Comparison of ENCODE assay signal across 22 mouse cellular contexts in genomic region chr6:71486226-71486625, GRCm38 (mm10). TPM values are rescaled to one million over a fixed set of nuclear protein-coding genes. Genes with fewer than 3 reads are reported as not detected.
DNase-seq lines count a peak whose midpoint lies in the region; ATAC-seq and TF ChIP-seq lines count a peak whose summit lies in the region.
"Had no signal": no experiment of that assay in that cellular context is flagged by ENCODE, and none has a peak within 500 bp of the region (broad histone marks: within the 10 kb centered on the region; RNA-seq: fewer than 3 reads in every experiment).

No protein-coding gene starts in this region.

- no peak overlapping the region for H3K4me3 ChIP-seq in kidney, adult 2 months (ENCODE audit: insufficient read depth, low read depth, low read length)
- no peak overlapping the region for H3K4me3 ChIP-seq in liver, embryonic 16.5 days (ENCODE audit: low read depth, low read length)
- H3K4me3 ChIP-seq in liver, embryonic 12.5 days: no peak overlapping the region
- H3K4me3 ChIP-seq in midbrain, embryonic 11.5 days (ENCODE audit: low read depth, low read length): no peak overlapping the region
- no peak overlapping the region for H3K4me3 ChIP-seq in midbrain, embryonic 10.5 days
- H3K4me3 ChIP-seq: embryonic facial prominence, embryonic 13.5 days; embryonic facial prominence, embryonic 15.5 days; erythroblast, embryonic 14.5 days; forebrain, embryonic 10.5 days; forebrain, embryonic 12.5 days had no signal

- H3K4me1 ChIP-seq in kidney, adult 2 months (ENCODE audit: control insufficient read depth, insufficient read depth, low read length): no peaks in the 10 kb centered on the region
- no peaks in the 10 kb centered on the region; the same call in 1 of the 2 replicates for H3K4me1 ChIP-seq in liver, embryonic 16.5 days (ENCODE audit: control insufficient read depth, low read depth, low read length)
- no peaks in the 10 kb centered on the region for H3K4me1 ChIP-seq in liver, embryonic 12.5 days
- H3K4me1 ChIP-seq in midbrain, embryonic 11.5 days (ENCODE audit: control insufficient read depth, insufficient read depth, low read length): no peaks in the 10 kb centered on the region
- H3K4me1 ChIP-seq in midbrain, embryonic 10.5 days: no peaks in the 10 kb centered on the region
- H3K4me1 ChIP-seq: embryonic facial prominence, embryonic 13.5 days; embryonic facial prominence, embryonic 15.5 days; forebrain, embryonic 12.5 days had no signal

- TF ChIP-seq CTCF in kidney, adult 2 months (conservative IDR thresholded peaks at IDR 0.05; ENCODE audit: insufficient read depth, insufficient read length, low read depth, low read length): no peak

- 54% methylated on average over 2 of the region's 2 CpGs for WGBS in kidney, adult 2 months
- 43% methylated on average over 2 of the region's 2 CpGs for WGBS in liver, embryonic 16.5 days (ENCODE audit: insufficient replicate concordance)
- 42% methylated on average over 2 of the region's 2 CpGs for WGBS in liver, embryonic 12.5 days (ENCODE audit: insufficient replicate concordance)
- 74% methylated on average over 2 of the region's 2 CpGs for WGBS in midbrain, embryonic 11.5 days
- 75% methylated on average over 2 of the region's 2 CpGs for WGBS in midbrain, embryonic 10.5 days

- H3K4me2 ChIP-seq in liver, embryonic 16.5 days (ENCODE audit: low read depth, low read length): no peak overlapping the region
- no peak overlapping the region for H3K4me2 ChIP-seq in liver, embryonic 12.5 days
- no peak overlapping the region for H3K4me2 ChIP-seq in midbrain, embryonic 11.5 days
- H3K4me2 ChIP-seq: embryonic facial prominence, embryonic 13.5 days; embryonic facial prominence, embryonic 15.5 days; forebrain, embryonic 12.5 days had no signal

- no peak for TF ChIP-seq POLR2A in kidney, adult 2 months (IDR thresholded peaks at IDR 0.05; ENCODE audit: low read depth, low read length)

- no peaks in the 10 kb centered on the region for H3K36me3 ChIP-seq in kidney, adult 2 months (ENCODE audit: control insufficient read depth, insufficient read depth, low read length)
- H3K36me3 ChIP-seq in liver, embryonic 16.5 days (ENCODE audit: control insufficient read depth, insufficient read depth): no peaks in the 10 kb centered on the region
- no peaks in the 10 kb centered on the region for H3K36me3 ChIP-seq in liver, embryonic 12.5 days
- H3K36me3 ChIP-seq in midbrain, embryonic 11.5 days (ENCODE audit: control insufficient read depth, insufficient read depth, low read length): no peaks in the 10 kb centered on the region
- no peaks in the 10 kb centered on the region for H3K36me3 ChIP-seq in midbrain, embryonic 10.5 days
- H3K36me3 ChIP-seq: embryonic facial prominence, embryonic 13.5 days; embryonic facial prominence, embryonic 15.5 days; forebrain, embryonic 10.5 days; forebrain, embryonic 12.5 days had no signal

- H3K27ac ChIP-seq in kidney, adult 2 months (ENCODE audit: insufficient read depth, low read depth, low read length): no peak overlapping the region
- peak overlapping the region; percentile 29; the same call in 1 of the 2 replicates for H3K27ac ChIP-seq in liver, embryonic 16.5 days (ENCODE audit: low read length)
- no peak overlapping the region for H3K27ac ChIP-seq in liver, embryonic 12.5 days
- H3K27ac ChIP-seq in midbrain, embryonic 11.5 days (ENCODE audit: low read depth, low read length): no peak overlapping the region
- no peak overlapping the region for H3K27ac ChIP-seq in midbrain, embryonic 10.5 days (replicated peaks)
- H3K27ac ChIP-seq: embryonic facial prominence, embryonic 13.5 days; embryonic facial prominence, embryonic 15.5 days; forebrain, embryonic 10.5 days; forebrain, embryonic 12.5 days had no signal

- no peaks in the 10 kb centered on the region for H3K27me3 ChIP-seq in kidney, adult 2 months (replicated peaks; ENCODE audit: control insufficient read depth, insufficient read depth, low read length)
- no peaks in the 10 kb centered on the region for H3K27me3 ChIP-seq in liver, embryonic 16.5 days (ENCODE audit: control insufficient read depth, insufficient read depth, low read depth, low read length)
- no peaks in the 10 kb centered on the region for H3K27me3 ChIP-seq in liver, embryonic 12.5 days (replicated peaks)
- no peaks in the 10 kb centered on the region for H3K27me3 ChIP-seq in midbrain, embryonic 11.5 days (ENCODE audit: control insufficient read depth, insufficient read depth, low read length)
- no peaks in the 10 kb centered on the region for H3K27me3 ChIP-seq in midbrain, embryonic 10.5 days (ENCODE audit: low read depth, poor library complexity, severe bottlenecking)
- H3K27me3 ChIP-seq: embryonic facial prominence, embryonic 13.5 days; embryonic facial prominence, embryonic 15.5 days; forebrain, embryonic 12.5 days had no signal

- no peak for ATAC-seq in liver, embryonic 16.5 days (ENCODE audit: low read depth)
- no peak for ATAC-seq in liver, embryonic 12.5 days
- no peak for ATAC-seq in midbrain, embryonic 11.5 days (ENCODE audit: low FRiP score)
- ATAC-seq: forebrain, embryonic 14.5 days had no signal

- H3K9ac ChIP-seq in liver, embryonic 16.5 days (ENCODE audit: low read depth, low read length): no peak overlapping the region
- H3K9ac ChIP-seq in liver, embryonic 12.5 days: no peak overlapping the region
- no peak overlapping the region for H3K9ac ChIP-seq in midbrain, embryonic 11.5 days (ENCODE audit: low read length)
- H3K9ac ChIP-seq: embryonic facial prominence, embryonic 13.5 days; embryonic facial prominence, embryonic 15.5 days; forebrain, embryonic 12.5 days had no signal

- H3K9me3 ChIP-seq in liver, embryonic 16.5 days (replicated peaks; ENCODE audit: control insufficient read depth, low read length): no peaks in the 10 kb centered on the region
- H3K9me3 ChIP-seq in liver, embryonic 12.5 days (replicated peaks): no peaks in the 10 kb centered on the region
- no peaks in the 10 kb centered on the region for H3K9me3 ChIP-seq in midbrain, embryonic 11.5 days (ENCODE audit: control insufficient read depth, low read length)
- H3K9me3 ChIP-seq in midbrain, embryonic 10.5 days (replicated peaks): no peaks in the 10 kb centered on the region
- H3K9me3 ChIP-seq: embryonic facial prominence, embryonic 13.5 days; embryonic facial prominence, embryonic 15.5 days; forebrain, embryonic 10.5 days; forebrain, embryonic 12.5 days had no signal

- DNase-seq in kidney, adult 2 months: peak; percentile 12
- DNase-seq in kidney, postnatal 4 days: no peak
- peak; percentile 65 for DNase-seq in midbrain, embryonic 11.5 days (ENCODE audit: low spot score, missing footprints)
- no peak for DNase-seq in midbrain, embryonic 10.5 days (ENCODE audit: low spot score)
- DNase-seq: adrenal gland, adult 2 months; adrenal gland, postnatal 10 days; adrenal gland, postnatal 25 days; cerebellum, adult 11 months; cerebellum, adult 18-20 months; cerebellum, adult 8-10 months; cerebellum, adult 9-11 months; cerebellum, postnatal 14 days; cerebellum, postnatal 36 days; embryo, embryonic 11 days had no signal

RNA-seq across cellular contexts. Expression of gene Rnf103, which starts 7.5 kb away (rescaled TPM):
- polyA plus RNA-seq in kidney, adult 2 months (2012; rRNA removed): 12.6 and 15.1 TPM in 2 replicates
- 3.8 and 6.5 TPM in 2 replicates for polyA plus RNA-seq in liver, embryonic 16.5 days (2015; fragmentation: Nextera tagmentation; extraction: Ambion mirVana)
- 11.0 and 11.2 TPM in 2 replicates for polyA plus RNA-seq in liver, embryonic 12.5 days (2016; fragmentation: Nextera tagmentation; extraction: Ambion mirVana)
- 16.4 and 19.3 TPM in 2 replicates for polyA plus RNA-seq in midbrain, embryonic 11.5 days (2014; fragmentation: Nextera tagmentation; extraction: Ambion mirVana)
- 9.8 and 11.3 TPM in 2 replicates for polyA plus RNA-seq in midbrain, embryonic 10.5 days (2016; fragmentation: Nextera tagmentation; extraction: Ambion mirVana)

RNA-seq across cellular contexts. Expression of gene Rmnd5a, which starts 45.8 kb away (rescaled TPM):
- 33.6 and 40.3 TPM in 2 replicates for polyA plus RNA-seq in kidney, adult 2 months (2012; rRNA removed)
- 5.2 and 5.9 TPM in 2 replicates for polyA plus RNA-seq in liver, embryonic 16.5 days (2015; fragmentation: Nextera tagmentation; extraction: Ambion mirVana)
- polyA plus RNA-seq in liver, embryonic 12.5 days (2016; fragmentation: Nextera tagmentation; extraction: Ambion mirVana): 11.6 and 12.3 TPM in 2 replicates
- polyA plus RNA-seq in midbrain, embryonic 11.5 days (2014; fragmentation: Nextera tagmentation; extraction: Ambion mirVana): 8.3 and 8.6 TPM in 2 replicates
- 8.4 and 9.2 TPM in 2 replicates for polyA plus RNA-seq in midbrain, embryonic 10.5 days (2016; fragmentation: Nextera tagmentation; extraction: Ambion mirVana)

RNA-seq across cellular contexts. Expression of gene Chmp3, which starts 57.4 kb away (rescaled TPM):
- 44.2 and 51.5 TPM in 2 replicates for polyA plus RNA-seq in kidney, adult 2 months (2012; rRNA removed)
- polyA plus RNA-seq in liver, embryonic 16.5 days (2015; fragmentation: Nextera tagmentation; extraction: Ambion mirVana): 30.4 and 31.2 TPM in 2 replicates
- 39.5 and 41.5 TPM in 2 replicates for polyA plus RNA-seq in liver, embryonic 12.5 days (2016; fragmentation: Nextera tagmentation; extraction: Ambion mirVana)
- polyA plus RNA-seq in midbrain, embryonic 11.5 days (2014; fragmentation: Nextera tagmentation; extraction: Ambion mirVana): 48.2 and 54.9 TPM in 2 replicates
- polyA plus RNA-seq in midbrain, embryonic 10.5 days (2016; fragmentation: Nextera tagmentation; extraction: Ambion mirVana): 49.7 and 50.5 TPM in 2 replicates

Comparison
In these comparisons a context has a peak if more than half of its experiments do, and no peak if none do; other contexts are left out.
1. DNase-seq: peak in kidney, adult 2 months (single experiment) and midbrain, embryonic 11.5 days (single experiment); none in kidney, postnatal 4 days (0 of 2) and midbrain, embryonic 10.5 days (single experiment).